Mouse (Mus musculus): ENCODE measurements at regions not wholly inside any gene's neighbourhood (a gene's known extent, or its start where the extent isn't known, plus 50 kb on each side); places are given as distances from the start of the nearest gene placed in this dataset.

GRCm38 (mm10) chr3:21218936-21219335, 852.0 kb upstream of the Agtr1b start:
- H3K9me3 ChIP-seq (ENCODE audit: control insufficient read depth, low read length), result no peaks in the 10 kb centered on the region
- no peaks in the 10 kb centered on the region for H3K36me3 ChIP-seq (ENCODE audit: control insufficient read depth, insufficient read depth, low read length)
- no peak overlapping the region for H3K4me3 ChIP-seq (ENCODE audit: low read depth, low read length)
- WGBS, result 86% methylated on average over 1 of the region's 1 CpGs
- DNase-seq (ENCODE audit: low spot score, missing footprints), result no peak
- H3K9ac ChIP-seq (ENCODE audit: low read length), result no peak overlapping the region
- no peak overlapping the region for H3K4me2 ChIP-seq
- H3K4me1 ChIP-seq (ENCODE audit: control insufficient read depth, insufficient read depth, low read length), result no peaks in the 10 kb centered on the region
- H3K27ac ChIP-seq (ENCODE audit: low read depth, low read length), result no peak overlapping the region
- no peak for ATAC-seq (ENCODE audit: low FRiP score)
- H3K27me3 ChIP-seq (ENCODE audit: control insufficient read depth, insufficient read depth, low read length), result no peaks in the 10 kb centered on the region

DNA sequence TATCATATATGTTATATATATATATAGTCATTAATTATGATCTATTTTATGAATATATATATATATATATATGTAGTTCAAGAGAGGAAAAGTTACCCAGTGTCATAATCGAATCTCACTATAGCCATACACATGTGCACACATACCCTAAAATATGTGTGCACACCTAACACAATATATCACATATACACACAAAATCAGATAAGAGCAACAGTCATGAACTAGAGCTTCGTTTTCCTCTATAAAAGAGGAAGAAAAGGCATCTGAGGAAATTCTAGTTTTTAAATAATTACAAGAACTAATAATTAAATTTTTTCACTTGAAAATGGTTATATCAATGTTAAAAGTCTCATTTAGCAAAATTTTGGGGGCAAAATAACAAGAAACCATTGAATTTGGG, 835.3 kb upstream of the Tbl1xr1 start:
- 81% methylated on average over 2 of the region's 2 CpGs for WGBS
- ATAC-seq (ENCODE audit: low FRiP score) (no peak), DNase-seq (ENCODE audit: low spot score, missing footprints) (no peak)
- H3K27ac ChIP-seq (ENCODE audit: low read depth, low read length), result no peak overlapping the region
- no peak overlapping the region for H3K9ac ChIP-seq (ENCODE audit: low read length)
- H3K4me3 ChIP-seq (ENCODE audit: low read depth, low read length), result no peak overlapping the region
- H3K27me3 ChIP-seq (ENCODE audit: control insufficient read depth, insufficient read depth, low read length), result no peaks in the 10 kb centered on the region
- H3K9me3 ChIP-seq (ENCODE audit: control insufficient read depth, low read length), result no peaks in the 10 kb centered on the region
- no peaks in the 10 kb centered on the region for H3K36me3 ChIP-seq (ENCODE audit: control insufficient read depth, insufficient read depth, low read length)
- H3K4me1 ChIP-seq (ENCODE audit: control insufficient read depth, insufficient read depth, low read length), result no peaks in the 10 kb centered on the region
- H3K4me2 ChIP-seq, result no peak overlapping the region

DNA sequence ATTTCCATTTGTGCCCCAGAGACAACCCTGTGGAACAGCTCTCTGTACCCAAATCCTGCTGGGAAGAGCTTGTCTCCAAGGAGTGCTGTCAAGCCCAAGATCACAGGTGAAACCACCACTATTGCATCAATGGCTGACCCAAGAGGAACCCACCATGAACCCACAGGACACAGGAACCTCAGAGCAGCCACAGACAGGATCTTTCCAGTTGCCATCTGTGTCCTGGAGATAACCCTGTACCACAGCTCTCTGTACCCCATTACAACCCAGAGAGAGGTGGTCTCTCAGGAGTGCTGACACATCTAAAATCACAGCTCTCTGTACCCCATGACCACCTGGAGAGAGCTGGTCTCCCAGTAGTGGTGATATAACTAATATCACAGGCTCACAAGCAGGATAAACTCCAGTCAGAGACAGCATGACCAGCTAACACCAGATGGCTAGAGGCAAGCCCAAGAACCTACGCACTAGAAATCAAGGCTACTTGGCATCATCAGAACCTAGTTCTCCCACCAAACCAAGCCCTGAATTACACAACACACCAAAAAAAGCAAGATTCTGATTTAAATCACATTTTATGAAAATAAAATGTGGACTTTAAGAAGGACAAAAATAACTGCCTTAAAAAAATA, 820.2 kb upstream of the Tbl1xr1 start:
- no peak for DNase-seq (ENCODE audit: low spot score, missing footprints)
- no peak for ATAC-seq (ENCODE audit: low FRiP score)
- 94% methylated on average over 1 of the region's 1 CpGs for WGBS

GRCm38 (mm10) chr3:21263317-21263716, 813.1 kb upstream of the Tbl1xr1 start:
- Histone ChIP-seq H3K27ac (ENCODE audit: low read depth, low read length) (no peak overlapping the region), H3K36me3 (ENCODE audit: control insufficient read depth, insufficient read depth, low read length) (no peaks in the 10 kb centered on the region), H3K9ac (ENCODE audit: low read length) (no peak overlapping the region), H3K27me3 (ENCODE audit: control insufficient read depth, insufficient read depth, low read length) (no peaks in the 10 kb centered on the region), H3K4me1 (ENCODE audit: control insufficient read depth, insufficient read depth, low read length) (no peaks in the 10 kb centered on the region), H3K4me2 (no peak overlapping the region), H3K4me3 (ENCODE audit: low read depth, low read length) (no peak overlapping the region), H3K9me3 (ENCODE audit: control insufficient read depth, low read length) (no peaks in the 10 kb centered on the region)
- 87% methylated on average over 2 of the region's 2 CpGs for WGBS
- no peak for DNase-seq (ENCODE audit: low spot score, missing footprints)
- no peak for ATAC-seq (ENCODE audit: low FRiP score)

More for the DNA sequence above, 820.2 kb upstream of the Tbl1xr1 start:
- H3K4me1 ChIP-seq (ENCODE audit: control insufficient read depth, insufficient read depth, low read length), result no peaks in the 10 kb centered on the region
- no peak overlapping the region for H3K27ac ChIP-seq (ENCODE audit: low read depth, low read length)
- no peaks in the 10 kb centered on the region for H3K9me3 ChIP-seq (ENCODE audit: control insufficient read depth, low read length)
- H3K4me2 ChIP-seq, result no peak overlapping the region
- no peaks in the 10 kb centered on the region for H3K36me3 ChIP-seq (ENCODE audit: control insufficient read depth, insufficient read depth, low read length)
- H3K9ac ChIP-seq (ENCODE audit: low read length), result no peak overlapping the region
- H3K27me3 ChIP-seq (ENCODE audit: control insufficient read depth, insufficient read depth, low read length), result no peaks in the 10 kb centered on the region
- no peak overlapping the region for H3K4me3 ChIP-seq (ENCODE audit: low read depth, low read length)

DNA sequence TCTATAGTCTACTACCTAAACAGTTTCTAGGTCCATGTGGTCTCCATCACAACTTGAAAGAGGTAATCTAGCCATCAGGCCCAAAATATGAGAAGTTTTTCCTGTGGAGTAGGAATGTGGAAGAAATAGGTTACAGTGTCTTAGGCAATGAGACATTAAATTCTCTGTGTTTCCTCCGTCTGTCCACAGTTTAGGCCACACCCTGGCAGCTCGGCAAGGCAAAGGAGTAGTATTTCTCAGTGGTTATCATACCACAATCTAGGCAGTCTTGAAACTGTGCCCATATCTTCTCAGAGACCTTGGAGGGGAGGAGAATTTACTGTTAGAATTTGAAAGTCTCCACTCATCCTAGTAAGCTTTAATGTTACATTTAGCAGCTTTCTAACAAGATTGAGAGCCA, 811.0 kb upstream of the Tbl1xr1 start:
- ATAC-seq (ENCODE audit: low FRiP score) (no peak), DNase-seq (ENCODE audit: low spot score, missing footprints) (no peak)
- Histone ChIP-seq H3K36me3 (ENCODE audit: control insufficient read depth, insufficient read depth, low read length) (no peaks in the 10 kb centered on the region), H3K27me3 (ENCODE audit: control insufficient read depth, insufficient read depth, low read length) (no peaks in the 10 kb centered on the region), H3K4me3 (ENCODE audit: low read depth, low read length) (no peak overlapping the region), H3K4me1 (ENCODE audit: control insufficient read depth, insufficient read depth, low read length) (no peaks in the 10 kb centered on the region), H3K9me3 (ENCODE audit: control insufficient read depth, low read length) (no peaks in the 10 kb centered on the region), H3K4me2 (no peak overlapping the region), H3K9ac (ENCODE audit: low read length) (no peak overlapping the region), H3K27ac (ENCODE audit: low read depth, low read length) (no peak overlapping the region)
- 87% methylated on average over 2 of the region's 2 CpGs for WGBS

- no peak overlapping the region for H3K4me3 ChIP-seq (ENCODE audit: low read depth, low read length)
- H3K27me3 ChIP-seq (ENCODE audit: control insufficient read depth, insufficient read depth, low read length), result no peaks in the 10 kb centered on the region
- no peak overlapping the region for H3K27ac ChIP-seq (ENCODE audit: low read depth, low read length)
- H3K4me2 ChIP-seq, result no peak overlapping the region
- H3K9me3 ChIP-seq (ENCODE audit: control insufficient read depth, low read length), result no peaks in the 10 kb centered on the region
- no peak for ATAC-seq (ENCODE audit: low FRiP score)
- 90% methylated on average over 7 of the region's 7 CpGs for WGBS
- no peak for DNase-seq (ENCODE audit: low spot score, missing footprints)
- no peaks in the 10 kb centered on the region for H3K4me1 ChIP-seq (ENCODE audit: control insufficient read depth, insufficient read depth, low read length)
- no peak overlapping the region for H3K9ac ChIP-seq (ENCODE audit: low read length)
- H3K36me3 ChIP-seq (ENCODE audit: control insufficient read depth, insufficient read depth, low read length), result no peaks in the 10 kb centered on the region
Measured at GRCm38 (mm10) chr3:21268429-21269129, 807.9 kb upstream of the Tbl1xr1 start.

- no peak overlapping the region for H3K27ac ChIP-seq (ENCODE audit: low read depth, low read length)
- H3K9ac ChIP-seq (ENCODE audit: low read length), result no peak overlapping the region
- no peak overlapping the region for H3K4me3 ChIP-seq (ENCODE audit: low read depth, low read length)
- no peak overlapping the region for H3K4me2 ChIP-seq
- H3K36me3 ChIP-seq (ENCODE audit: control insufficient read depth, insufficient read depth, low read length), result no peaks in the 10 kb centered on the region
- 87% methylated on average over 2 of the region's 2 CpGs for WGBS
- no peak for DNase-seq (ENCODE audit: low spot score, missing footprints)
- no peaks in the 10 kb centered on the region for H3K27me3 ChIP-seq (ENCODE audit: control insufficient read depth, insufficient read depth, low read length)
- ATAC-seq (ENCODE audit: low FRiP score), result no peak
- H3K4me1 ChIP-seq (ENCODE audit: control insufficient read depth, insufficient read depth, low read length), result no peaks in the 10 kb centered on the region
- H3K9me3 ChIP-seq (ENCODE audit: control insufficient read depth, low read length), result no peaks in the 10 kb centered on the region
Measured at GRCm38 (mm10) chr3:21269130-21269440, 807.4 kb upstream of the Tbl1xr1 start.

- DNase-seq (ENCODE audit: low spot score, missing footprints), result no peak
- Histone ChIP-seq H3K9ac (ENCODE audit: low read length) (no peak overlapping the region), H3K36me3 (ENCODE audit: control insufficient read depth, insufficient read depth, low read length) (no peaks in the 10 kb centered on the region), H3K4me3 (ENCODE audit: low read depth, low read length) (no peak overlapping the region), H3K9me3 (ENCODE audit: control insufficient read depth, low read length) (no peaks in the 10 kb centered on the region), H3K27me3 (ENCODE audit: control insufficient read depth, insufficient read depth, low read length) (no peaks in the 10 kb centered on the region), H3K4me2 (no peak overlapping the region), H3K4me1 (ENCODE audit: control insufficient read depth, insufficient read depth, low read length) (no peaks in the 10 kb centered on the region), H3K27ac (ENCODE audit: low read depth, low read length) (no peak overlapping the region)
- WGBS, result 93% methylated on average over 3 of the region's 3 CpGs
- no peak for ATAC-seq (ENCODE audit: low FRiP score)
Measured at GRCm38 (mm10) chr3:21270788-21271187, 805.7 kb upstream of the Tbl1xr1 start.

GRCm38 (mm10) chr3:21272219-21272618, 804.2 kb upstream of the Tbl1xr1 start:
- no peak for ATAC-seq (ENCODE audit: low FRiP score)
- WGBS, result 89% methylated on average over 4 of the region's 4 CpGs

More at GRCm38 (mm10) chr3:21272219-21272618, 804.2 kb upstream of the Tbl1xr1 start:
- Histone ChIP-seq H3K4me3 (ENCODE audit: low read depth, low read length) (no peak overlapping the region), H3K36me3 (ENCODE audit: control insufficient read depth, insufficient read depth, low read length) (no peaks in the 10 kb centered on the region), H3K9ac (ENCODE audit: low read length) (no peak overlapping the region), H3K9me3 (ENCODE audit: control insufficient read depth, low read length) (no peaks in the 10 kb centered on the region), H3K27me3 (ENCODE audit: control insufficient read depth, insufficient read depth, low read length) (no peaks in the 10 kb centered on the region), H3K27ac (ENCODE audit: low read depth, low read length) (no peak overlapping the region), H3K4me2 (no peak overlapping the region), H3K4me1 (ENCODE audit: control insufficient read depth, insufficient read depth, low read length) (no peaks in the 10 kb centered on the region)
- no peak for DNase-seq (ENCODE audit: low spot score, missing footprints)
